Mouse (Mus musculus): ENCODE data around the gene Cdk19. TPM values are rescaled to one million over a fixed set of nuclear protein-coding genes. Genes with fewer than 3 reads are reported as not detected.
"Not testable (repeated sequence)": the region's sequence is repeated elsewhere in the genome, so short reads cannot be mapped to it uniquely, and the experiment has no call there.

Gene Cdk19
- polyA plus RNA-seq, 1 experiment from 2014 or later: 14.4 TPM

GRCm38 (mm10) chr10:40409336-40409735 is 70.0 kb downstream of the Cdk19 start:
- no peaks in the 10 kb centered on the region for H3K9me3 ChIP-seq (ENCODE audit: control insufficient read depth, low read length)
- ATAC-seq (ENCODE audit: low FRiP score): no peak
- WGBS: 91% methylated on average over 2 of the region's 2 CpGs

GRCm38 (mm10) chr10:40411370-40411769 is 72.0 kb downstream of the Cdk19 start:
- WGBS: 89% methylated on average over 2 of the region's 2 CpGs
- ATAC-seq (ENCODE audit: low FRiP score) (no peak), DNase-seq (ENCODE audit: low spot score) (no peak)
- no peaks in the 10 kb centered on the region for H3K4me1 ChIP-seq (replicated peaks; ENCODE audit: control insufficient read depth, insufficient read depth, low read length)
- H3K27me3 ChIP-seq (ENCODE audit: control insufficient read depth, insufficient read depth, low read length): no peaks in the 10 kb centered on the region
- H3K4me3 ChIP-seq (replicated peaks; ENCODE audit: low read length): no peak overlapping the region
- no peak overlapping the region for H3K27ac ChIP-seq
- no peaks in the 10 kb centered on the region for H3K36me3 ChIP-seq (replicated peaks; ENCODE audit: control insufficient read depth, insufficient read depth)
- no peak overlapping the region for H3K9ac ChIP-seq
- no peaks in the 10 kb centered on the region for H3K9me3 ChIP-seq (ENCODE audit: control insufficient read depth, low read length)
- H3K4me2 ChIP-seq (replicated peaks): no peak overlapping the region

More at GRCm38 (mm10) chr10:40409336-40409735, 70.0 kb downstream of the Cdk19 start:
- no peak overlapping the region for H3K4me3 ChIP-seq (replicated peaks; ENCODE audit: low read length)
- DNase-seq (ENCODE audit: low spot score): no peak
- H3K27ac ChIP-seq: no peak overlapping the region
- no peak overlapping the region for H3K9ac ChIP-seq
- no peaks in the 10 kb centered on the region for H3K27me3 ChIP-seq (ENCODE audit: control insufficient read depth, insufficient read depth, low read length)
- H3K36me3 ChIP-seq (replicated peaks; ENCODE audit: control insufficient read depth, insufficient read depth): no peaks in the 10 kb centered on the region
- H3K4me1 ChIP-seq (replicated peaks; ENCODE audit: control insufficient read depth, insufficient read depth, low read length): no peaks in the 10 kb centered on the region
- H3K4me2 ChIP-seq (replicated peaks): no peak overlapping the region

GRCm38 (mm10) chr10:40416944-40417343 is 77.6 kb downstream of the Cdk19 start:
- Histone ChIP-seq H3K4me3 (replicated peaks; ENCODE audit: low read length) (no peak overlapping the region), H3K9ac (no peak overlapping the region), H3K27ac (no peak overlapping the region), H3K4me1 (replicated peaks; ENCODE audit: control insufficient read depth, insufficient read depth, low read length) (0 out of 2 replicates have a peak, but pooled peaks cover 5% of the 10 kb centered on the region), H3K9me3 (ENCODE audit: control insufficient read depth, low read length) (no peaks in the 10 kb centered on the region), H3K27me3 (ENCODE audit: control insufficient read depth, insufficient read depth, low read length) (no peaks in the 10 kb centered on the region), H3K4me2 (replicated peaks) (no peak overlapping the region), H3K36me3 (replicated peaks; ENCODE audit: control insufficient read depth, insufficient read depth) (no peaks in the 10 kb centered on the region)
- DNase-seq (ENCODE audit: low spot score) (no peak), ATAC-seq (ENCODE audit: low FRiP score) (no peak)
- 76% methylated on average over 7 of the region's 7 CpGs for WGBS

- no peak for DNase-seq (ENCODE audit: low spot score)
- no peaks in the 10 kb centered on the region for H3K27me3 ChIP-seq (ENCODE audit: control insufficient read depth, insufficient read depth, low read length)
- H3K27ac ChIP-seq: no peak overlapping the region
- no peak overlapping the region for H3K4me2 ChIP-seq (replicated peaks)
- H3K36me3 ChIP-seq (replicated peaks; ENCODE audit: control insufficient read depth, insufficient read depth): no peaks in the 10 kb centered on the region
- no peak overlapping the region for H3K9ac ChIP-seq
- H3K9me3 ChIP-seq (ENCODE audit: control insufficient read depth, low read length): no peaks in the 10 kb centered on the region
- 0 out of 2 replicates have a peak, but pooled peaks cover 5% of the 10 kb centered on the region for H3K4me1 ChIP-seq (replicated peaks; ENCODE audit: control insufficient read depth, insufficient read depth, low read length)
- H3K4me3 ChIP-seq (replicated peaks; ENCODE audit: low read length): no peak overlapping the region
- no peak for ATAC-seq (ENCODE audit: low FRiP score)
- WGBS: 86% methylated on average over 4 of the region's 4 CpGs
These were observed 80.5 kb downstream of the Cdk19 start for GRCm38 (mm10) chr10:40419841-40420240.

GRCm38 (mm10) chr10:40420703-40421102 is 81.3 kb downstream of the Cdk19 start:
- H3K4me3 ChIP-seq (replicated peaks; ENCODE audit: low read length): no peak overlapping the region
- no peak overlapping the region for H3K27ac ChIP-seq
- H3K9me3 ChIP-seq (ENCODE audit: control insufficient read depth, low read length): no peaks in the 10 kb centered on the region
- ATAC-seq (ENCODE audit: low FRiP score) (no peak; the same call in 1 of the 2 replicates), DNase-seq (ENCODE audit: low spot score) (no peak)
- H3K4me1 ChIP-seq (replicated peaks; ENCODE audit: control insufficient read depth, insufficient read depth, low read length): peaks cover 10% of the 10 kb centered on the region; the same call in 1 of the 2 replicates
- H3K36me3 ChIP-seq (replicated peaks; ENCODE audit: control insufficient read depth, insufficient read depth): no peaks in the 10 kb centered on the region
- 76% methylated on average over 2 of the region's 2 CpGs for WGBS
- no peak overlapping the region for H3K4me2 ChIP-seq (replicated peaks)
- no peak overlapping the region for H3K9ac ChIP-seq
- no peaks in the 10 kb centered on the region for H3K27me3 ChIP-seq (ENCODE audit: control insufficient read depth, insufficient read depth, low read length)

- ATAC-seq (ENCODE audit: low FRiP score) (no peak), DNase-seq (ENCODE audit: low spot score) (no peak)
- peaks cover 12% of the 10 kb centered on the region; the same call in 1 of the 2 replicates for H3K4me1 ChIP-seq (replicated peaks; ENCODE audit: control insufficient read depth, insufficient read depth, low read length)
- no peaks in the 10 kb centered on the region for H3K36me3 ChIP-seq (replicated peaks; ENCODE audit: control insufficient read depth, insufficient read depth)
- H3K4me2 ChIP-seq (replicated peaks): no peak overlapping the region
- WGBS: 90% methylated on average over 2 of the region's 2 CpGs
- no peaks in the 10 kb centered on the region for H3K27me3 ChIP-seq (ENCODE audit: control insufficient read depth, insufficient read depth, low read length)
- no peak overlapping the region for H3K27ac ChIP-seq
- no peak overlapping the region for H3K4me3 ChIP-seq (replicated peaks; ENCODE audit: low read length)
- H3K9ac ChIP-seq: no peak overlapping the region
- no peaks in the 10 kb centered on the region for H3K9me3 ChIP-seq (ENCODE audit: control insufficient read depth, low read length)
These were observed 82.4 kb downstream of the Cdk19 start for GRCm38 (mm10) chr10:40421724-40422123.

GRCm38 (mm10) chr10:40422696-40423095 is 83.3 kb downstream of the Cdk19 start:
- Histone ChIP-seq H3K27me3 (ENCODE audit: control insufficient read depth, insufficient read depth, low read length) (no peaks in the 10 kb centered on the region), H3K27ac (no peak overlapping the region), H3K36me3 (replicated peaks; ENCODE audit: control insufficient read depth, insufficient read depth) (no peaks in the 10 kb centered on the region), H3K4me2 (replicated peaks) (no peak overlapping the region), H3K4me3 (replicated peaks; ENCODE audit: low read length) (no peak overlapping the region), H3K4me1 (replicated peaks; ENCODE audit: control insufficient read depth, insufficient read depth, low read length) (peaks cover 7% of the 10 kb centered on the region; the same call in 1 of the 2 replicates), H3K9ac (no peak overlapping the region), H3K9me3 (ENCODE audit: control insufficient read depth, low read length) (no peaks in the 10 kb centered on the region)
- ATAC-seq (ENCODE audit: low FRiP score): no peak
- DNase-seq (ENCODE audit: low spot score): no peak
- WGBS: 49% methylated on average over 4 of the region's 4 CpGs

- H3K4me1 ChIP-seq (replicated peaks; ENCODE audit: control insufficient read depth, insufficient read depth, low read length); H3K4me3 ChIP-seq (replicated peaks; ENCODE audit: low read length); H3K9ac ChIP-seq; H3K4me2 ChIP-seq (replicated peaks); ATAC-seq (ENCODE audit: low FRiP score); H3K27ac ChIP-seq; H3K9me3 ChIP-seq (ENCODE audit: control insufficient read depth, low read length); H3K27me3 ChIP-seq (ENCODE audit: control insufficient read depth, insufficient read depth, low read length); DNase-seq (ENCODE audit: low spot score); H3K36me3 ChIP-seq (replicated peaks; ENCODE audit: control insufficient read depth, insufficient read depth): not testable (repeated sequence)
- WGBS: 100% methylated on average over 1 of the region's 4 CpGs
These were observed 85.1 kb downstream of the Cdk19 start for GRCm38 (mm10) chr10:40424428-40424827.

GRCm38 (mm10) chr10:40425243-40426095 is 86.1 kb downstream of the Cdk19 start:
- H3K27ac ChIP-seq: peak overlapping the region; percentile 9; the same call in 1 of the 2 replicates
- ATAC-seq (ENCODE audit: low FRiP score): peak; percentile 27; the same call in 1 of the 2 replicates

More at GRCm38 (mm10) chr10:40425243-40426095, 86.1 kb downstream of the Cdk19 start:
- Histone ChIP-seq H3K9me3 (ENCODE audit: control insufficient read depth, low read length) (no peaks in the 10 kb centered on the region), H3K4me1 (replicated peaks; ENCODE audit: control insufficient read depth, insufficient read depth, low read length) (peaks cover 7% of the 10 kb centered on the region; the same call in 1 of the 2 replicates), H3K36me3 (replicated peaks; ENCODE audit: control insufficient read depth, insufficient read depth) (no peaks in the 10 kb centered on the region), H3K9ac (no peak overlapping the region), H3K4me3 (replicated peaks; ENCODE audit: low read length) (peak overlapping the region; percentile 8; the same call in 1 of the 2 replicates), H3K27me3 (ENCODE audit: control insufficient read depth, insufficient read depth, low read length) (no peaks in the 10 kb centered on the region), H3K4me2 (replicated peaks) (peak overlapping the region; percentile 41)
- 37% methylated on average over 18 of the region's 18 CpGs for WGBS
- DNase-seq (ENCODE audit: low spot score): no peak
